Mouse (Mus musculus) liver, embryonic 16.5 days (tissue): ENCODE measurements at regions not wholly inside any gene's neighbourhood (a gene's known extent, or its start where the extent isn't known, plus 50 kb on each side); places are given as distances from the start of the nearest gene placed in this dataset.

Source experiments
- ATAC-seq: fragments of 200-750 bp; cut with Nextera tagmentation; 2 replicates; pipeline ENCODE4 v1.8.0; 2017; ENCODE audit warnings: low read depth, mild to moderate bottlenecking, moderate number of reproducible peaks, moderate library complexity
- H3K27ac ChIP-seq: fragments of 300-500 bp; sonication (generic); 2 replicates; pipeline ENCODE4 v1.5.1; 2014; ENCODE audit warnings: mild to moderate bottlenecking, low read length
- H3K27me3 ChIP-seq: fragments of 300-500 bp; sonication (generic); 2 replicates; pipeline ENCODE4 v1.6.1; 2014; ENCODE audit warnings: low read depth, low read length, mixed read lengths; ENCODE audit not compliant: control insufficient read depth, insufficient read depth
- H3K36me3 ChIP-seq: fragments of 300-500 bp; sonication (generic); 2 replicates; pipeline ENCODE4 v1.6.1; 2014; ENCODE audit warnings: mild to moderate bottlenecking; ENCODE audit not compliant: control insufficient read depth, insufficient read depth
- H3K4me1 ChIP-seq: fragments of 300-500 bp; sonication (generic); 2 replicates; pipeline ENCODE4 v1.6.1; 2014; ENCODE audit warnings: low read depth, low read length, mixed read lengths; ENCODE audit not compliant: control insufficient read depth
- H3K4me2 ChIP-seq: fragments of 300-500 bp; sonication (generic); 2 replicates; pipeline ENCODE4 v1.6.1; 2014; ENCODE audit warnings: low read depth, low read length, mixed read lengths
- H3K4me3 ChIP-seq: fragments of 300-500 bp; sonication (generic); 2 replicates; pipeline ENCODE4 v1.5.1; 2014; ENCODE audit warnings: low read depth, mild to moderate bottlenecking, low read length
- H3K9ac ChIP-seq: fragments of 300-500 bp; sonication (generic); 2 replicates; pipeline ENCODE4 v1.6.1; 2014; ENCODE audit warnings: low read depth, low read length
- H3K9me3 ChIP-seq: fragments of 300-500 bp; sonication (generic); replicated peaks from 2 replicates; pipeline ENCODE4 v1.6.1; 2016; ENCODE audit warnings: low read length; ENCODE audit not compliant: control insufficient read depth
- WGBS: fragments of 180-500 bp; shearing (Covaris S2); extraction: QIAGEN DNeasy Blood & Tissue Kit; methylation state at CpG from one replicate; pipeline ENCODE4 v1.1.7; 2014; ENCODE audit not compliant: insufficient replicate concordance; 5-methylcytosine and 5-hydroxymethylcytosine counted together

GRCm38 (mm10) chr9:47414350-47414988, 115.5 kb upstream of the Cadm1 start:
- Histone ChIP-seq H3K4me3 (no peak overlapping the region), H3K9ac (no peak overlapping the region), H3K9me3 (no peaks in the 10 kb centered on the region), H3K4me2 (no peak overlapping the region), H3K27ac (no peak overlapping the region), H3K27me3 (no peaks in the 10 kb centered on the region), H3K36me3 (no peaks in the 10 kb centered on the region), H3K4me1 (no peaks in the 10 kb centered on the region)
- WGBS = 57% methylated on average over 8 of the region's 8 CpGs
- ATAC-seq = no peak

GRCm38 (mm10) chr9:47422151-47422599, 107.8 kb upstream of the Cadm1 start:
- H3K27ac ChIP-seq = no peak overlapping the region
- no peaks in the 10 kb centered on the region; the same call in 1 of the 2 replicates for H3K4me1 ChIP-seq
- ATAC-seq = no peak
- H3K9ac ChIP-seq = no peak overlapping the region
- H3K4me3 ChIP-seq = no peak overlapping the region
- no peaks in the 10 kb centered on the region for H3K36me3 ChIP-seq
- H3K27me3 ChIP-seq = no peaks in the 10 kb centered on the region
- H3K9me3 ChIP-seq = no peaks in the 10 kb centered on the region
- 18% methylated on average over 9 of the region's 9 CpGs for WGBS
- no peak overlapping the region for H3K4me2 ChIP-seq

- Histone ChIP-seq H3K27me3 (no peaks in the 10 kb centered on the region), H3K4me3 (no peak overlapping the region), H3K4me1 (no peaks in the 10 kb centered on the region; the same call in 1 of the 2 replicates), H3K4me2 (no peak overlapping the region), H3K36me3 (no peaks in the 10 kb centered on the region), H3K27ac (no peak overlapping the region), H3K9me3 (no peaks in the 10 kb centered on the region), H3K9ac (no peak overlapping the region)
- WGBS = 55% methylated on average over 8 of the region's 8 CpGs
- ATAC-seq = peak; percentile 58
These were observed 107.1 kb upstream of the Cadm1 start for GRCm38 (mm10) chr9:47422741-47423461.

GRCm38 (mm10) chr9:47423462-47423832, 106.5 kb upstream of the Cadm1 start:
- Histone ChIP-seq H3K27ac (no peak overlapping the region), H3K4me2 (no peak overlapping the region), H3K4me3 (no peak overlapping the region), H3K27me3 (no peaks in the 10 kb centered on the region), H3K4me1 (no peaks in the 10 kb centered on the region; the same call in 1 of the 2 replicates), H3K9me3 (no peaks in the 10 kb centered on the region), H3K9ac (no peak overlapping the region), H3K36me3 (no peaks in the 10 kb centered on the region)
- ATAC-seq = no peak
- WGBS = 57% methylated on average over 3 of the region's 3 CpGs

- Histone ChIP-seq H3K4me3 (no peak overlapping the region), H3K9me3 (no peaks in the 10 kb centered on the region), H3K9ac (no peak overlapping the region), H3K4me1 (no peaks in the 10 kb centered on the region; the same call in 1 of the 2 replicates), H3K4me2 (no peak overlapping the region), H3K27ac (no peak overlapping the region), H3K27me3 (no peaks in the 10 kb centered on the region), H3K36me3 (no peaks in the 10 kb centered on the region)
- WGBS = 60% methylated on average over 3 of the region's 3 CpGs
- no peak for ATAC-seq
These were observed 105.8 kb upstream of the Cadm1 start for GRCm38 (mm10) chr9:47424191-47424590.

- ATAC-seq = no peak
- H3K27ac ChIP-seq = no peak overlapping the region
- no peak overlapping the region for H3K4me2 ChIP-seq
- no peaks in the 10 kb centered on the region for H3K27me3 ChIP-seq
- no peaks in the 10 kb centered on the region for H3K9me3 ChIP-seq
- H3K9ac ChIP-seq = no peak overlapping the region
- no peaks in the 10 kb centered on the region for H3K36me3 ChIP-seq
- 71% methylated on average over 5 of the region's 5 CpGs for WGBS
- no peak overlapping the region for H3K4me3 ChIP-seq
- H3K4me1 ChIP-seq = no peaks in the 10 kb centered on the region; the same call in 1 of the 2 replicates
These were observed 103.3 kb upstream of the Cadm1 start for GRCm38 (mm10) chr9:47426712-47427111.

GRCm38 (mm10) chr9:47428710-47429341, 101.1 kb upstream of the Cadm1 start:
- Histone ChIP-seq H3K4me1 (no peaks in the 10 kb centered on the region), H3K9ac (no peak overlapping the region), H3K9me3 (no peaks in the 10 kb centered on the region), H3K27ac (no peak overlapping the region), H3K4me3 (no peak overlapping the region), H3K27me3 (no peaks in the 10 kb centered on the region), H3K4me2 (no peak overlapping the region), H3K36me3 (no peaks in the 10 kb centered on the region)
- ATAC-seq = no peak
- 34% methylated on average over 8 of the region's 8 CpGs for WGBS

- Histone ChIP-seq H3K4me3 (no peak overlapping the region), H3K27me3 (no peaks in the 10 kb centered on the region), H3K4me1 (no peaks in the 10 kb centered on the region), H3K36me3 (no peaks in the 10 kb centered on the region), H3K4me2 (no peak overlapping the region), H3K9ac (no peak overlapping the region), H3K9me3 (no peaks in the 10 kb centered on the region), H3K27ac (no peak overlapping the region)
- no peak for ATAC-seq
- WGBS = no CpG with 5 or more reads among the region's 1 CpGs
These were observed 100.3 kb upstream of the Cadm1 start for GRCm38 (mm10) chr9:47429691-47430090.

GRCm38 (mm10) chr9:47432715-47433114, 97.3 kb upstream of the Cadm1 start:
- Histone ChIP-seq H3K4me2 (no peak overlapping the region), H3K27me3 (no peaks in the 10 kb centered on the region), H3K4me3 (no peak overlapping the region), H3K36me3 (no peaks in the 10 kb centered on the region), H3K9me3 (no peaks in the 10 kb centered on the region), H3K4me1 (no peaks in the 10 kb centered on the region), H3K27ac (no peak overlapping the region), H3K9ac (no peak overlapping the region)
- peak; percentile 47; the same call in 1 of the 2 replicates for ATAC-seq
- 46% methylated on average over 4 of the region's 4 CpGs for WGBS
